1 mouse cellular context compared by ENCODE assay signal in genomic region chr15:81514111-81514971, GRCm38 (mm10).
A peak's percentile ranks its signal among the peaks of the same experiment; 100 is the strongest.
TF ChIP-seq lines count a peak whose summit lies in the region.

No protein-coding gene starts in this region.

TF ChIP-seq in CH12.LX, 34 proteins besides CTCF, POLR2A, EP300 and RAD21 (continued from another document):
- TF ChIP-seq CHD2 (IDR thresholded peaks at IDR 0.05; ENCODE audit: low read length) = peak; percentile 70; the same call in 1 of the 2 replicates
- peak; percentile 96 for TF ChIP-seq MAFK (IDR thresholded peaks at IDR 0.05; ENCODE audit: insufficient replicate concordance, low read length)
- TF ChIP-seq NRF1 (IDR thresholded peaks at IDR 0.05; ENCODE audit: low read depth, low read length) = peak; percentile 70
TF ChIP-seq in CH12.LX: peak in this region for 17.
